Mouse (Mus musculus): Measurements from ENCODE around the gene Me1.

DNA sequence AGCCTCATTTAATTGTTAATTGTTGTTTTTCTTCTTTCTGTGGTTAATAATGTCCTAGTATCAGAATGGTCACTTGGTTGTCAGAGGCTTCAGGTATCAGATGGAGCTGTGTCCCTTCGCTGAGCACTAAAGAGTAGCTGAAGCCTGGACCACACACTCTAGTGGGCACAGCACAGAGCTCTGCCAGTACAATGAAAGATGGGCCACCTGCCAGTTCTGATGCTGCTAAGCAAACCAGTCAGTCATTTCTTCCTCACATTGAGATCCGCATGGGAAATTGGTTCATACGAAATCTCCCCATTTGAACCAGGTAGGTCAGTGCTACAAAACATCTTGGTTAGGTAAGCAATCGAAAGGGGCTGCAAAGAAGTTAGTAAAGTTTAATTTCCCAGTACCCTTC lies 141.1 kb downstream of the Me1 start:
- TF ChIP-seq CTCF (IDR thresholded peaks at IDR 0.05; ENCODE audit: borderline replicate concordance, insufficient read depth, low read depth, low read length) (no peak), POLR2A (IDR thresholded peaks at IDR 0.05; ENCODE audit: borderline replicate concordance, insufficient read depth, low read length) (no peak)

All from cerebellum, adult 2 months (tissue).